Mouse (Mus musculus) intestine, embryonic 16.5 days (tissue): Measurements from ENCODE around the gene Nudt4. TPM values are rescaled to one million over a fixed set of nuclear protein-coding genes. Genes with fewer than 3 reads are reported as not detected.

Experiments used
- ATAC-seq: fragments of 200-750 bp; cut with Nextera tagmentation; 2 replicates; pipeline ENCODE4 v1.8.0; 2017; ENCODE audit warnings: moderate TSS enrichment, moderate library complexity
- H3K27ac ChIP-seq: fragments of 300-500 bp; sonication (generic); 2 replicates; pipeline ENCODE4 v1.5.1; 2014; ENCODE audit warnings: mild to moderate bottlenecking, low read length
- H3K27me3 ChIP-seq: fragments of 300-500 bp; sonication (generic); replicated peaks from 2 replicates; pipeline ENCODE4 v1.6.1; 2014; ENCODE audit warnings: low read length, control low read depth, mixed read lengths; ENCODE audit not compliant: control insufficient read depth, insufficient read depth
- H3K36me3 ChIP-seq: fragments of 300-500 bp; sonication (generic); 2 replicates; pipeline ENCODE4 v1.6.1; 2014; ENCODE audit warnings: low read length, control low read depth; ENCODE audit not compliant: control insufficient read depth, insufficient read depth
- H3K4me1 ChIP-seq: fragments of 300-500 bp; sonication (generic); 2 replicates; pipeline ENCODE4 v1.6.1; 2014; ENCODE audit warnings: low read length, control low read depth, mixed read lengths; ENCODE audit not compliant: control insufficient read depth, insufficient read depth
- H3K4me2 ChIP-seq: fragments of 300-500 bp; sonication (generic); 2 replicates; pipeline ENCODE4 v1.6.1; 2014; ENCODE audit warnings: low read depth, low read length, control low read depth
- H3K4me3 ChIP-seq: fragments of 300-500 bp; sonication (generic); 2 replicates; pipeline ENCODE4 v1.5.1; 2014; ENCODE audit warnings: mild to moderate bottlenecking, low read length
- H3K9ac ChIP-seq: fragments of 300-500 bp; sonication (generic); 2 replicates; pipeline ENCODE4 v1.6.1; 2014; ENCODE audit warnings: low read depth, low read length
- H3K9me3 ChIP-seq: fragments of 300-500 bp; sonication (generic); 2 replicates; pipeline ENCODE4 v1.6.1; 2016; ENCODE audit warnings: low read length, control low read depth; ENCODE audit not compliant: control insufficient read depth
- WGBS: fragments of 180-500 bp; shearing (Covaris S2); extraction: QIAGEN DNeasy Blood & Tissue Kit; methylation state at CpG from one replicate; pipeline ENCODE4 v1.1.7; 2014; 5-methylcytosine and 5-hydroxymethylcytosine counted together
- polyA plus RNA-seq: library from polyadenylated mRNA; unstranded; fragments of >200 nt; fragmentation: Nextera tagmentation; extraction: Ambion mirVana; gene quantifications from 2 replicates; pipeline ENCODE4 v1.2.1, GENCODE M21; 2015

Gene Nudt4
- polyA plus RNA-seq, 1 experiment from 2014 or later, result 34.2 TPM

DNA sequence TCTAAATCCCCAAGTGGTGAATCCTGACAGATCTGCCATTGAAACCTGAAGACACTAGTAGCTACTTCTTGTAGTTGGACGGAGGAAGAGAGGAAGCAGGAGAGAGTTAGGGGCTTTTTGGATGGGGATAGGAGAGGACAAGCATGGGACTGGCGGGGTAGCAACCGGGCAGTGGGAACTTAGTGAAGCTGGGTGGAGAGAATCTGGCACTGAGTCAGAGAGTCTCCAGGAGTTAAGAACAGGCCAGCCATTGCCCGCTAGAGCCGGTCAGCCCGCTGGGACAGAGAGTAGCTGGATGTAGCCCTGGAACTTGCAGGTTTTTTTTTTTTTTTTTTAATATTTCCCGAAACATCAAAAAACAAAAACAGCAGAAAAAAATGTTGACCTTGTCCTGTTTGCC lies 30.6 kb downstream of the Nudt4 start:
- Histone ChIP-seq H3K4me3 (no peak overlapping the region), H3K9ac (no peak overlapping the region), H3K27ac (no peak overlapping the region)

DNA sequence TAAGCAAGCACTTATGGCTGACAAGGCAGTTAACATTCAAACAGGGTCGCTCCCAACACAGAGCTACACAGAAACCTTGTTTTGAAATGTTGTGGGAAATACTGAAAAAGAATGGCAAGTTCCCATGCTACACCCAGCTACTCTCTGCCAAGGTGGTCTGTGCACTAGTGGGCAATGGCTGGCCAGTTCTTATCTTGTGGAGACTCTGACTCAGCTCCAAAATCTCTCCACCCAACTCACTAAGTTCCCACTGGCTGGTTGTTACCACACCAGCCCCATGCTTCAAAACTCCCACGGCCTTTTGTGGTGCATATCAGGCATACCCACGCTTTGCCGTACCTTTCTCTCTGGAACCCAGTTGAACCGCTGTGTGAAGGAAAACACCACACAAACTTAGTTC lies 31.0 kb downstream of the Nudt4 start:
- WGBS, result 92% methylated on average over 5 of the region's 5 CpGs
- ATAC-seq, result no peak
- H3K27ac ChIP-seq, result no peak overlapping the region

More for the DNA sequence above, 30.6 kb downstream of the Nudt4 start:
- Histone ChIP-seq H3K9me3 (no peaks in the 10 kb centered on the region), H3K36me3 (no peaks in the 10 kb centered on the region), H3K27me3 (no peaks in the 10 kb centered on the region), H3K4me2 (no peak overlapping the region), H3K4me1 (peaks cover 6% of the 10 kb centered on the region; the same call in 1 of the 2 replicates)
- no peak for ATAC-seq
- WGBS, result 87% methylated on average over 7 of the region's 7 CpGs

DNA sequence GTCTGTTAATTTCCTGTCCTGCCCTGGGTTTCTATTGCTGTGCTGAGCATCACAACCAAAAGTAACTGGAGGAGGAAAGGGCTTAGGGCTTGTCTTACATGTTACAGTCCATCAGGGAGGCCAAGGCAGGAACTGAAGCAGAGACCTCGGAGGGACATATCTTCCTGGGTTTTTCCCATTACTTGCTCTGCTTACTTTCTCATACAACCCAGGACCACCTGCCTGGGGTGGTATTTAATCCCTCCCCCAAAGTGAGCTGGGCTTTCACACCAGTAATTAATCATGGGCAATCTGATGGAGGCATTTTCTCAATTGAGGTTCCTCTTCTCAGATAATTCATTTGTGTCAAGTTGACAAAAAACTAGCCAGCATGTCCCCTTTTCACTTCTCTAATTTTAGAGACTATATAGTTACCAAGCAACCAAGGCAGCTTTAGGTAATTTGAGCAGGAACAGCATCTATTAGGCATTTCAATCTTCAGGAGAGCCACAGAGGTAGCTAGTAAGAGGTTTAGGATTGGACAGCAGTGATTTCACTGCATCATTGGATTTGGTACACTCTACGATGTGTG lies 33.3 kb downstream of the Nudt4 start:
- WGBS, result 70% methylated on average over 2 of the region's 2 CpGs
- H3K9ac ChIP-seq, result no peak overlapping the region
- H3K4me1 ChIP-seq, result peaks cover 14% of the 10 kb centered on the region; the same call in 1 of the 2 replicates
- no peak overlapping the region for H3K27ac ChIP-seq
- ATAC-seq, result no peak
- no peak overlapping the region for H3K4me2 ChIP-seq
- no peaks in the 10 kb centered on the region for H3K9me3 ChIP-seq
- H3K27me3 ChIP-seq, result no peaks in the 10 kb centered on the region
- H3K36me3 ChIP-seq, result no peaks in the 10 kb centered on the region
- H3K4me3 ChIP-seq, result no peak overlapping the region

More for the DNA sequence above, 31.0 kb downstream of the Nudt4 start:
- Histone ChIP-seq H3K36me3 (no peaks in the 10 kb centered on the region), H3K4me2 (no peak overlapping the region), H3K9me3 (no peaks in the 10 kb centered on the region), H3K9ac (no peak overlapping the region), H3K4me1 (peaks cover 10% of the 10 kb centered on the region; the same call in 1 of the 2 replicates), H3K27me3 (no peaks in the 10 kb centered on the region), H3K4me3 (no peak overlapping the region)

DNA sequence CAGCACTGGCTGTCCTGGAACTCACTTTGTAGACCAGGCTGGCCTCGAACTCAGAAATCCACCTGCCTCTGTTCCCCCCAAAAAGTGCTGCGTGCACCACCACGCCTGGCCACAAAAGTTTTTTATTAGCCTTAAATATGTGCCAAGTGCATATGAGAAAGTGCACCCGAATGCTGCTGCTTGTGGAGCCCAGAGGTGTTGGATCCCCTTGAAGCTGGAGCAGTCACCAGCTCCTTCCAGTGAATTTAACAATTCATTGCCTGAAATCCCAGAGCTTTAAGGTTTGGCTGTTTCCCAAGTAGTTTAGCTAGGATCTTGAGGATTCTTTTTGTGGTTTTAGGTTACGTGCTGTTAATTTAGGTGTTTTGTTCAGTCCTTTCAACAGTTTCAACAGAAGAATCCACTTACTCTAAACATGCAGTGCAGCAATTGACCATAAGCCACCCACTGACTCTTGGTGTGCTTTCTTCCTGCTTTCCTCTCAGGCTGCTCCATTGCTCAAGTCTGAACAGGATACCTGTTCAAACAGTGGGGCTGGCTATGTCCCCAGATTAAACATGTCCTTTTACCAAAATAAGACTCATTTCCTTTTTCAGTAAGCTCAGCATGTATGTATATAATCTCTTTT lies 37.3 kb downstream of the Nudt4 start:
- Histone ChIP-seq H3K4me3 (no peak overlapping the region), H3K36me3 (no peaks in the 10 kb centered on the region), H3K4me1 (peaks cover 9% of the 10 kb centered on the region; the same call in 1 of the 2 replicates), H3K27me3 (no peaks in the 10 kb centered on the region), H3K4me2 (no peak overlapping the region), H3K9me3 (no peaks in the 10 kb centered on the region), H3K27ac (no peak overlapping the region; the same call in 1 of the 2 replicates), H3K9ac (no peak overlapping the region)
- no peak for ATAC-seq
- 70% methylated on average over 5 of the region's 5 CpGs for WGBS

DNA sequence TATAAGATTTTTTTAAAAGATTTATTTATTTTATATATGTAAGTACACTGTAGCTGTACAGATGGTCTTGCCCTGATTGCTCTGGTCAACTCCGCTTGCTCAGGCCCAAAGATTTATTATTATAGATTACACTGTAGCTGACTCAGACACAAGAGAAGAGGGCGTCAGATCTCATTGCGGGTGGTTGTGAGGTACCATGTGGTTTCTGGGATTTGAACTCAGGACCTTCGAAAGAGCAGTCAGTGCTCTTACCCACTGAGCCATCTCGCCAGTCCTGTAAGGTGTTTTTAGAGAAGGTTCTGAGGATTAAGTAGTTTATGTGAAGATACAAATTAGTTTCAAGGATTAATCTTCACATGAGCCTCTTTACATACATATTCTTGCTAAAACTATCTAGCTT lies 38.1 kb downstream of the Nudt4 start:
- ATAC-seq, result no peak
- Histone ChIP-seq H3K4me2 (no peak overlapping the region), H3K4me3 (no peak overlapping the region), H3K4me1 (peaks cover 9% of the 10 kb centered on the region; the same call in 1 of the 2 replicates), H3K9me3 (no peaks in the 10 kb centered on the region), H3K9ac (no peak overlapping the region), H3K36me3 (no peaks in the 10 kb centered on the region), H3K27ac (no peak overlapping the region), H3K27me3 (no peaks in the 10 kb centered on the region)
- WGBS, result 84% methylated on average over 5 of the region's 5 CpGs

DNA sequence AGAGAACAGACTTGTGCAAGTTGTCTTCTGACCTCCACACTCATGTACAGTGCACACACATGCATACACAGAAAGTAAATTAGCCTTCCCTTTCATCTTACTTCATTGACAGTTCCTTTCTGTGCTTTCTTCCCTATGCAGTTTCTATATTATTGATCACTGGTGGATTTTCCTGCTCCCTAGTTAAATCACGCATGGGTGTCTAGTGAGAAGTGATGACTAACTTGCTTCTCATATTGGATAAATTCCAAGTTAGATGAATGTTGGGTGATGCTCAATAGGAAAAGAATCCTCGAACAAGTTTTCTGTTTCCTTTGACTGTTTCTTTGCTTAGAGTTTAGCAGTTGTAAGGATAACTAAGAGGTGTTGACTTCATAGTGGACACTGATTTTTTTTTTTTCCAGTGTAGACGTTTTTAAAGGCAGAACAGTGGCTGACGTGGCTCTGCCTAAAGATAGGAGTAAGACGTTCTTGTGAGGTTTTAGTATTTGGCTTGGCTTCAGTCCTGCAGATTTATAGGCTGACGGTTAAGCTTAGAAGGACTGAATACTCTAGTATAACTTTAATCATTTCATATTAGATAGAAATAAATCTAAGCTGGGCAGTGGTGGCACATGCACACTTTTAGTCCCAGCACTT lies 38.8 kb downstream of the Nudt4 start:
- no peak for ATAC-seq
- H3K27ac ChIP-seq, result no peak overlapping the region
- no peaks in the 10 kb centered on the region for H3K9me3 ChIP-seq
- H3K4me2 ChIP-seq, result no peak overlapping the region
- WGBS, result 63% methylated on average over 6 of the region's 6 CpGs
- H3K27me3 ChIP-seq, result no peaks in the 10 kb centered on the region
- H3K9ac ChIP-seq, result no peak overlapping the region
- no peak overlapping the region for H3K4me3 ChIP-seq
- H3K36me3 ChIP-seq, result no peaks in the 10 kb centered on the region
- peaks cover 9% of the 10 kb centered on the region; the same call in 1 of the 2 replicates for H3K4me1 ChIP-seq

DNA sequence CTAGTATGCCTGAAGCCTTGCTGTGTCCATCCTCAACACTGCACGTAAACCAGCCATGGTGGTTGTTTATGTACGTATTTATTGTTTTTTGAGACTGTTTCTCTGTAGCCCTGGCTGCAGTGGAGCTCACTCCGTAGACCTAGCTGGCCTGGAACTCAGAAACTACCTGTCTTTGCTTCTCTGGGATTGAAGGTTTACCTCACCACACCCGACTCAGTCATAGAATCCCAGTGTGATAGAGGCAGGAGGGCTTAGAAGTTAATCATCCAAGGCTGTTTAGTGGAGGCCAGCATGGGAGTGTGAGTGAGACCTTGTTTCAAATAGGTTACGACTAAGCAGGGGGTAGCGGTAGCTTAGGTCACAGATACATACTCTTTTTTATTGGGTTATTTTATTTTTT lies 46.3 kb downstream of the Nudt4 start:
- Histone ChIP-seq H3K27me3 (no peaks in the 10 kb centered on the region), H3K4me3 (no peak overlapping the region), H3K36me3 (no peaks in the 10 kb centered on the region), H3K4me2 (no peak overlapping the region), H3K4me1 (peaks cover 12% of the 10 kb centered on the region), H3K9ac (no peak overlapping the region), H3K27ac (no peak overlapping the region), H3K9me3 (no peaks in the 10 kb centered on the region)
- 86% methylated on average over 6 of the region's 6 CpGs for WGBS
- no peak for ATAC-seq

DNA sequence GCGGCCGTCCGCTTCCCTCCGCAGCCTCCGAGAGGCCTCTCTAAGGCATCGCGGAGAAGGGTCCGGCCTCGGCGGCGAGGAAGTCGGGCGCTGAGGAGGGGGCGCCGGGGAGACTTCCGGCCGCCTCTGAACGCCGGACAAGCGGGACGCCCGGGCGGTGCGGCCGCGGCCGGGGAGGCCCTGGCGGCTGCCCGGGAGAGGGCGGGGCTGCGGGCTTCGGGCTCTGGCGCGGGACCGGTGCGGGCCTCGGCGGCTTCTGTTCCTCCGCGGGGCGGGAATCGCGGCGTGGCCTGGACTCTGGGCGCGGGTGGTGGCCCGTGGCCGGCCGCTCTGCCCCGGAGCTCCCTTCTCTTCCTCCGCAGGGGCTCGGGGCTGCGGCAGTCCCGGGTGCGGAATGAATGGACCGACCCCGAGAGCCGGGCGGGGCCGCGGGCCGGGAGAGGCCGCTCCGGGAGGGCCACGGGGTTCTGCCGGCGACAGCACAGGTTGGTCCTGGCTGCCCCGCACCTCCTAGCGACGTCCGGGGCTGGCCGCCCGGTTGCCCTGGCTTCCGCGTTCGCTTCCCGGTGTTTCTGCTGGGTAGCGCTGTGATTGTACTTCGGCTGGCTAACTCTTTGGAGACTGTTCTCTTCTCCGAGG lies 48.5 kb downstream of the Nudt4 start:
- Histone ChIP-seq H3K27me3 (no peaks in the 10 kb centered on the region), H3K9me3 (peaks cover 3% of the 10 kb centered on the region; the same call in 1 of the 2 replicates), H3K9ac (peak overlapping the region; percentile 99), H3K27ac (peak overlapping the region; percentile 99), H3K36me3 (no peaks in the 10 kb centered on the region), H3K4me1 (peaks cover 12% of the 10 kb centered on the region), H3K4me3 (peak overlapping the region; percentile 93), H3K4me2 (peak overlapping the region; percentile 55)
- whole genome bisulfite sequencing, result under 1% methylated on average over 79 of the region's 80 CpGs
- peak; percentile 71 for ATAC-seq

DNA sequence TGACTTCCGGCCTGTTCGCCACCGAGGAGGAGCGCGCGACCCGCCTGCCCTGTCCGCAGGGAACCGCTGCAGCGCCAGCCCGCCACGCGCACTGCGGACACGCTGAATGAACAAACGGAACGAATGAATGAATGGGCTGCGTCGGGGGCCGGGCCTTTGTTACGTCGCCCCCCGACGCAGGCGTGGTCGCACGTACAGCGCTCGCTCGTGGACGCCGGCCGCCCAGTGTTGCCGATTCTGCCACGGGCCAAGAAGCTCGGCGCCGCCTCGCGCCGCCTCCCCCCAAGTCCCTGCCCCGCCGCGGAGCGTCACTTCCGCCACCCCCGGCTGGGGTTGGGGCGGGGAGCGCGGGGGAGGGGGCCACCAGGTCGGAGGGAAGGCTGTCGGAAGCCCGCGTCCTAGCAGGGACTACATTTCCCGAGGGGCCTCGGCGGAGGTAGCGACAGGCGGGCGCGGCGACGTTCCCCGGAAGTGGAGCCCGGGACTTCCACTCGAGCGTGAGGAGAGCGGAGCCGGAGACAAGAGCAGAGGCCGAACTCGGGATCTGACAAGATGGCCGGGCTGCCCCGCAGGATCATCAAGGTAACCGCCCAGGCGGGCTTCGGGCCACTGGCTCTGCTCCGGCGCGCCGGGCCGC lies 49.2 kb downstream of the Nudt4 start, which contains the start of gene Ube2n:
TSS of gene Ube2n (plus strand) at position 490 of the 637 bp plus-strand sequence.
- Histone ChIP-seq H3K9me3 (peaks cover 3% of the 10 kb centered on the region; the same call in 1 of the 2 replicates), H3K9ac (peak within 1 kb of the TSS; percentile 99), H3K27ac (peak within 1 kb of the TSS; percentile 99), H3K27me3 (no peaks in the 10 kb centered on the region), H3K4me1 (peaks cover 12% of the 10 kb centered on the region), H3K4me3 (peak within 1 kb of the TSS; percentile 93), H3K36me3 (no peaks in the 10 kb centered on the region), H3K4me2 (peak within 1 kb of the TSS; percentile 66)
- peak; percentile 97 for ATAC-seq
- WGBS, result under 1% methylated on average over 80 of the region's 81 CpGs
